Mouse (Mus musculus) effector memory CD4-positive, alpha-beta T cell, adult 5 months (primary cell): Measurements from ENCODE around the gene Cd59a. TPM values are rescaled to one million over a fixed set of nuclear protein-coding genes. Genes with fewer than 3 reads are reported as not detected.

ENCODE experiments used
- polyA plus RNA-seq: library from polyadenylated mRNA; unstranded; fragments of 100-300 nt; shearing (Covaris generic); gene quantifications from one replicate; pipeline ENCODE4 v1.2.1, GENCODE M21; 2017

Gene Cd59a
- not detected for polyA plus RNA-seq

DNA sequence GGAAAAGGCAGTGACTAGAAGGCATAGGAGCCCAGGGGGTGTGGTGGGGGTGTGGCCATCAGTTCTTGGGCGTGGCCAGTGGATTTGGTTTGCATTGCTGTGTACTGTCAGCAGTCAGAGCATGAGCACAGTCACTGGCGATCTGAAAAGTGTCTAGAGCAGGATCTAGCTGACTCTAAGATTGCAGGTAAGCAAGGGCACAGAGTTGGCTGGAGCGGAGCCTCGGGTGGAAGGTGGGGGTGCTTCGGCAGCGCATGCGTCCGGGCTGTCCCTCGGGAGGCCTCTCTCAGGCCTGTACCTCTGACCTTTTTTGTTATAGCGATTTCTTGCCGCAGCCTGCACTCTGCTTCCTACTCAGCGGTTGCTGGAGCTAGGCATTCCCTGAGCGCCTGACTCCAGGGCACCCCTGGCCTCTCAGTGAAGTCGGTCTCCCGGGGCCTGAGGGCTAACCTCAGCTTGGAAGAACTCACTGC is at the start of gene Cd59a:
TSS of gene Cd59a (plus strand) at position 61 of the 473 bp plus-strand sequence.

DNA sequence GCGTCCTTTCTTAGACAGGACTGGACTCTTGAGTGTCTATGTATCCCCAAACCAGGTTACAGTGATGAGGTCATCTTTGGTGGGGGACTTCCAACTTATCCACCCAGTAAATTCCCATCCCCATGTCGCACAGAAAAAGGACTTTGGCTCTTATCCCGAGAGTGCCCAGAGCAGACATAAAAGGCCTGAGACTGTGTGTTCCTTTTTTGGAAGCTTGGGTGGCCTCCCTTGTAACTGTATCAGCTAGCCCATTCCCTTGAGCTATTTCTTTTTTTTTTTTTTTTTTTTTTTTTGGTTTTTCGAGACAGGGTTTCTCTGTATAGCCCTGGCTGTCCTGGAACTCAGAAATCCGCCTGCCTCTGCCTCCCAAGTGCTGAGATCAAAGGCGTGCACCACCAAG is 30.1 kb upstream of the Cd59a start, which contains the start of gene Gm10912:
TSS of gene Gm10912 (plus strand) at position 301 of the 400 bp plus-strand sequence.

DNA sequence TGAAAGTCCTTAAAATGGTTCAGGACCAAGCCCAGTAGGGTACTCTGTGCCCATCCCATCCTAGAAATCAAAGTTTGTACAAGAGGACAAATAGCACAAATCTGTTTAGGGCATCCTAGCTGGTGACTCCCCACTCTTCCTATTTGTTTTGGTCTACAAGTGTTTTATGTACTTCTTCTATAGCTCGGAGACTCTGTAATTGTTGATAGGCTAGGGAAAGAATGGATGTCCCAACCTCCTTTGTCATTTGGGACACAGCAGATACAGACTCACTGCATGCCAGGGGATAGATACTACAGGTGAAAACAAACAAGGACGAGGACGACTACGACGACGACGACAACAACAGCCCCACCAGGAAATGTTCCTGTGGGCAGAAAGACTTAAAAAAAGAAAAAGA is 27.2 kb upstream of the Cd59a start, which contains the start of gene Gm10799:
TSS of gene Gm10799 (minus strand) at position 101 of the 400 bp plus-strand sequence.

GRCm38 (mm10) chr2:104069704-104070185 is 25.9 kb upstream of the Cd59a start, which contains the start of gene Cd59b:
Cd59b (plus strand) TSS chr2:104069849.

DNA sequence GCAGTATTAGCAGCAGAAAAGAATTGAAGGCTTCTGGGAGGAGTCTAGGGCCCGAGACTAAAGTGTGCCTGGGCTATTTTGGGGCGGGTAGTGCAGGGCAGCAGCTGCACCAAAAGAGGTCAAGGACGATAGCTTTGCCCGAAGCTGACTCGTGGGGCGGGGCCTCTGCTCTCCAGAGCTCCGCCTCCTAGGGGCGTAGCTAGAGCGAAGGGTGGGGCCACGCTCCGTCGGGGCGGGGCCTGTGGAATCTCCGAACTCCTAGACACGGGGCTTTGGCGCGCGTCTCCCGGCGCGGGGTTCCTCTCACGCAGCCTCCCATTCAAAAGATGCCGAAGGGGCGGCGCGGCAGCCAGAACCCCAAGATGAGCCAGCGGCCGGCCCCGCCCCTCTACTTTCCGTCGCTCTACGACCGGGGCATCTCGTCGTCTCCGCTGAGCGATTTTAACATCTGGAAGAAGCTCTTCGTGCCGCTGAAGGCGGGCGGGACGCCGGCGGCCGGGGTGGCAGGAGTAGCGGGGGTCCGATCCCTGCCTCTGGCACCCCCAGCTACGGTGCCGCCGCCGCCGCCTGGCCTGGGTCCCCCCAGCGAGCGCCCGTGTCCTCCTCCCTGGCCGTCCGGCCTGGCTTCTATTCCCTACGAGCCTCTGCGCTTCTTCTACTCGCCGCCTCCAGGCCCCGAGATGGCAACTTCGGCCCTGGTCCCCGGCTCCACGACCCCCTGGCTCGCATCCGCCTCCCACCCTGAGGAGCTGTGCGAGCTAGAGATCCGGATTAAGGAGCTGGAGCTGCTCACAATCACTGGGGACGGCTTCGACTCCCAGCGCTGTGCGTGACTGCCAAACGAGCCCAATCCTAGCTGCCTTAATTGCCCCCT is 27.1 kb downstream of the Cd59a start, which contains the start of gene A930018P22Rik:
TSS of gene A930018P22Rik (plus strand) at position 265 of the 874 bp plus-strand sequence.

Other genes with a start within 250 kb of the Cd59a start
- not detected for gene Lmo2, start 137.8 kb upstream of the Cd59a start, polyA plus RNA-seq
- 38.5 TPM for gene Fbxo3, start 68.1 kb upstream of the Cd59a start, polyA plus RNA-seq
- 4.7 TPM for gene 4931422A03Rik, start 67.4 kb upstream of the Cd59a start, polyA plus RNA-seq
- 0.22 TPM for gene Gm10912, start 30.0 kb upstream of the Cd59a start, polyA plus RNA-seq
- not detected for gene Gm10799, start 27.3 kb upstream of the Cd59a start, polyA plus RNA-seq
- not detected for gene Cd59b, start 26.0 kb upstream of the Cd59a start, polyA plus RNA-seq
- not detected for gene A930018P22Rik, start 27.0 kb downstream of the Cd59a start, polyA plus RNA-seq